Mouse (Mus musculus) cerebral cortex, adult 2 months (tissue): ENCODE results near the gene Muc13.

ENCODE experiments used
- WGBS: fragments of 180-500 bp; shearing (Covaris S2); methylation state at CpG from one replicate; pipeline ENCODE4 v1.1.7; 2018; 5-methylcytosine and 5-hydroxymethylcytosine counted together

Gene Muc13

DNA sequence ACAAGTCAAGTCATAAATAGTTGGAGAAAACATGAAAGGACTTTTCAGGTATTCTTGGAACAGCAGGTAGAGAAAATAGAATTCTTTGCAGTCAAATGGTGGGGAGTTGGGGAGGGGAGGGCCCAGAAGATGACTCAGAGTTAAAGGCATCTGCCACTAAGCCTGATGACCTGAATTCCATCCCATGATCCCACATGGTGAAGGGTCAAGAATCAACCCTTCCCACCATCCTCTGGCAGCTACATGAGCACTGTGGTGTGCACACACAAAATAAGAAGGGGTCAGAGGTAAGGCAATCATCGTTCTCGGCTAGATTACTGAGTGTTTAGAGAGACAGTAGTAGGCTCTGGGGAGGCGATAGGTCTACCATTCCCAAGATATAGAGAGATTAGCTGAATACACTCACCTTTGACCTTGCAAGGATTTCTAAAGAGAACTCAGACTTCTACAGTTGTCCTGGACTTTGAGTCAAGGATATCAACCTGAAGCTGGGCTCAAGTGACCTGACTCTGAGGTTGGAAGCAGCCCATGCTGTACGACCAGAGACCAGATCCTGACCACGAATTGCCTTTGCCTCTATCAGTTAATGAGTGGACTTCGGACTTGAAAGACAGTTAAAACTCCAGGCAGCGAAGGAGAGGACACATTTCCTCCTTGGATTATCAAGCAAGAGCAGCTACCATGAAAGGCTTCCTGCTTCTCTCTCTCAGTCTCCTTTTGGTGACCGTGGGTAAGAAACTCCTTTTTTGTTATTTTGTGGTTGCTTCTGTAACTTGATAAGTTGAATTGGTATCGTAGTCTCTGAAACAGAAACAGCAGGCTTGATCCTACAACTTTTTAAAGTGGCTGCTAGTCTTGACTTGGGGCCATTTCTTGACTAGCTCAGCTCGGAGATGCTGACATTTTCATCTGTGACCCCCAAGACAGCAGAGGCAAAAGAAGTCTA, at the start of gene Muc13:
Gene Muc13 (plus strand): TSS at position 192 of the 946 bp plus-strand sequence.
- WGBS: 92% methylated on average over 10 of the region's 10 CpGs

DNA sequence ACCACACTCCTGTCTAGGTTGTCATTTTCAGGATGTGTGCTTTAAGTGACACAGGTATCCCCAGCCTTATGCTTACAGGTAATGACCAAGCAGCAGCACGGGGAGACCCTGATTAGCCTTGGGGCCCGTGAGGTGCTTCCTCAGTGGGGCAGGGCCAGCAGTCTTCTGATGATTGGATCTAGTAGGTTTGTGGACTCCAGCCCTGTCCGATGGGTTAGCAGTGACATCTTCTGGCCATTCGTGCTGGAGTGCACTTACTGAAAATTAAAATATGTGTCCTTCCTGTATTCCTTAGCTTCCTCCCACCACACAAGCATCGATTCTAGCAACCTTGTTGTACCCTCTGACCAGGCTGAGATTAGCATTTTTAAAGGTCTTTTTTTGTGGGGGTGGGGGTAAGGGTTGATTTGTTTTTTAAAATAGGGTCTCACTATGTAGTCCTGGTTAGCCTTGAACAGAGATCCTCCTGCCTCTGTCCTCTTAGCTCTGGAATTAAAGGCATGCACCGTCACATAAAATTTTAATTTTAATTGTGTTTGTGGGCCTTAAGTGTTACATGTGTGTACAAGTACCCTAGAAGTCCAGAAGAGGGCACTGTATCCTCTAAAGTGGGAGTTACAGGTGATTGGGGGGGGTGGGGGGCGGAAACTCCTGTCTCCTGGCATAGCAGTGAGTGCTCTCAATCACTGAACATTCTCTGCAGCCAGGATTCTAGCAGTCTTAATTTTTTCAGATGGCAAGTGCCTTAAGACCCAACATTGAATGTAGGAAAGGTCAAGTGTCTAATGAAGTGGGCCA, 49.0 kb upstream of the Muc13 start:
- 52% methylated on average over 7 of the region's 7 CpGs for WGBS

DNA sequence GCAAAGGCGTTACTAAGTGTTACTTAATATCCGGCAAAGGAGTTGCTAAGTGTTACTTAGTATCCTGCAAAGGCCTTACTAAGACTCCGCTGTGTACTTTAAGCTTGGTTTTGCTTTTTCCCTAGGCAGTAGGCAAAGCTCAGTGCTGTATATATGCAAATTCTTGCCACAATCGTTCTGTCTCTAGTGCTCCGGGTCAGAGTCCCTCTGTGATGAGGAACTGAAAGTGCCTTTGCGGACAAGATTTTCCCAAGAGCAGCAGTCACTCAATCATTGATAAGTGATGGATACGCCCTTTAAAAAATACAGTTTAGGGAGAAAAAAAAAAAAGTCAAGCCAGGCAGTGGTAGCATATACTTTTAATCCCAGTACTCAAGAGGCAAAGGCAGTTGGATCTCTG, 48.4 kb upstream of the Muc13 start:
- WGBS: 82% methylated on average over 7 of the region's 7 CpGs

DNA sequence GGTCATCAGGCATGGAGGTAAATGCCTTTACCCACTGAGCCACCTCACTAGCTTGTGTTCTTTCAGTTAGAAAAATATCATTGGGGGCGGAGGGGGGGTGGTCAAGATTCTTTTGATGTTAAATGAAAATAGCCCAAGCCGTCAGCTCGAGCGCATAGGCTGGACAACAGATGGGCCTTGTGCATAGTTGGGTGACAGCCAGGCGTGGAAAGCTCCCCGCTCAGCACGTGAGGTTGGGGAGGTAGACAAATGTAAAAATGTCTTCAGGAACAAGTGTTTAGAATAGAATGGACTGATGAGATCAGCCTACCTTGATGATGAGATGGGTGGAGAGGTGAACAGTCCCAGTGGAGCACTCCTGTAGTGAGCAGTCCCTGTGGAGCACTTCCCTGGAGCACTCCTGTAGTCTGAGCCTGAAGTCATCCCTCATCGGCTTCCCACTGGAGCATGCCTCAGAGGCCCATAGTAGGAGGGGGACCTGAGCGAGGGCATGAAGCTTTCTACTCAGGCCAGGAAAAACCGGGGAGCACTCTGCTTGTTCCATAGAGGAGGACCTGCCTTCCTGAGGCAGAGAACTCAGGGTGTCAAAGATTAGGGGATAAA, 47.7 kb upstream of the Muc13 start:
- 57% methylated on average over 10 of the region's 10 CpGs for WGBS

DNA sequence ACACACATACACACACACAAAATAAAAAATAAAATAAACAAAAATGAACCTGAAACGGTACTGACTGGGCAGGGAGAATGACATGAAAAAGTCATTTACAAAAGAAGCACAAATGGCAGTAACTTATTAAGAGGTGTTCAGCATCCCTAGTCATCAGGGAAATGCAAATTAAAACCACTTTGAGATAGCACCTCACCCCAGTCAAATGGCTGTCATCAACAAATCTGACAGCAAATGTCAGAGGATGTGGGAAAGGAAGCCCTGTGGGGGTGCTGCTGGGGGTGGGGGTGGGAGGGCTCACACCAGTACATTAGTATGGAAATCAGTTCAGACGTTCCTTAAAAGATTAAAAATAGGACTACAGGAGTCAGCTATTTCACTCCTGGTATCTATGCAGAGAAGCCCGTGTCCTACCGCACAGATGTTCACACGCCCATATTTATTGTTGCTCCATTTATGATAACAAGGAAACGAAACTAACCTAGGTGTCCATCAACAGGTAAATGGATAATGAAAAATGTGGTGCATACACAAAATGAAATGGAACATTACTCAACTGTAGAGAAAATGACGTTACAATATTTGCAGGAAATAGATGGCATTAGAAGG, 46.4 kb upstream of the Muc13 start:
- 72% methylated on average over 7 of the region's 7 CpGs for WGBS

DNA sequence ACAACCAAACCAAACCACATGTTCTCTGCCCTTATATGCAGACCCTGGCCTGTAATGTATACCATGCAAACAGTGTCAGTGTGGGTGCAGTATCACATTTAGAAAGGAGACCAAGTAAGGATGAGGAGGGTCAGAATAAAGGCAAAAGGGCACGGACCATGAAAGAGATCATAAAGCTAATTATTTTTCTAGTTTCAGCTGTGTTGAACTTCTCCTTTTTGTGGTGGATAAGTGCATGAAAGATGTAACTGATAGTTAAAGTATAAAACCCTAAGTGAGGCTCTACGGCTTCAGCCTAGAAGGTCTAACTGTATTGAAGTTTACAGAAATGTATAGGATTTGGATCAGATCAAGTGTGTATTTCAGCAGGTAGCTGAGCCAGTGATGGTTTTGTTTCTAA, 45.8 kb upstream of the Muc13 start:
- 98% methylated on average over 2 of the region's 2 CpGs for whole genome bisulfite sequencing

DNA sequence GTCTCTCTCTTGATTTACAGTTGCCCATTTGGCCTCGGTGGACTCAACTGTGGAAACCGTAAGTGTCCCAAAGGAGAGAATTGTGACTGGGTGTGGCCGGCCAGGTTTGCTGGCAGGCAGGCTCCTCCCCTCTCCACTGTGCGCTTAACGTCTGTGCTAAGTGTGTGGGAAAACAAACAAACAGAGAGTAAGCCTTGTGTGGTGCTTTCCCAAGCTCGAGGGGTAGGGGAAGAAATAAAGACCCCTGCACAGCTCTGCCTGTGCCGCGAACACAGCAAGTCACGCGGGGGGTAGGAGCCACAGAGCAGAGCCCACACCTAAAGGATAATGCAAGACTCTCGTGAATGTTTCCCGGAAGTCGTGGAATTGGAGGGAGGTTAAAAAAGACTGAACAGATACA, 42.7 kb upstream of the Muc13 start:
- WGBS: 73% methylated on average over 13 of the region's 13 CpGs

DNA sequence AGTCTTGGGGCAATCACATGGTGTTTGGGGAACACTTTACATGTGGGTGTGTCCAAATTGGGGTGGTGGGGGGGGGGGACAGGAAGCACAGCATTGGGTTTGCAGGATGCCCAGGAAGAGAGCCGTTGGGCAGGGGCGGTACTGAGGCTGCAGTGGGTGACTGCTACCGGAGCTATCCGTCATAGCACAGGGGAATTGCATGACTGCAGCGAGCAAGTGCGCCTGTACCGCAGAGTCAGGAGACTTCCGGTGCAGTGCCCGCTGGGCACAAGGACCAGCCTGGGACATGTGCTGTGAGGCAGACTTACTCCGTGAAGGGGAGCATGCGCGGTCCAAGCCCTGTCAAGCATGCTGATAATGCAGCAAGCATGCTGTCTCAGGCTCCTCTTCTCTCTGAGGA, 42.2 kb upstream of the Muc13 start:
- 76% methylated on average over 12 of the region's 12 CpGs for WGBS

DNA sequence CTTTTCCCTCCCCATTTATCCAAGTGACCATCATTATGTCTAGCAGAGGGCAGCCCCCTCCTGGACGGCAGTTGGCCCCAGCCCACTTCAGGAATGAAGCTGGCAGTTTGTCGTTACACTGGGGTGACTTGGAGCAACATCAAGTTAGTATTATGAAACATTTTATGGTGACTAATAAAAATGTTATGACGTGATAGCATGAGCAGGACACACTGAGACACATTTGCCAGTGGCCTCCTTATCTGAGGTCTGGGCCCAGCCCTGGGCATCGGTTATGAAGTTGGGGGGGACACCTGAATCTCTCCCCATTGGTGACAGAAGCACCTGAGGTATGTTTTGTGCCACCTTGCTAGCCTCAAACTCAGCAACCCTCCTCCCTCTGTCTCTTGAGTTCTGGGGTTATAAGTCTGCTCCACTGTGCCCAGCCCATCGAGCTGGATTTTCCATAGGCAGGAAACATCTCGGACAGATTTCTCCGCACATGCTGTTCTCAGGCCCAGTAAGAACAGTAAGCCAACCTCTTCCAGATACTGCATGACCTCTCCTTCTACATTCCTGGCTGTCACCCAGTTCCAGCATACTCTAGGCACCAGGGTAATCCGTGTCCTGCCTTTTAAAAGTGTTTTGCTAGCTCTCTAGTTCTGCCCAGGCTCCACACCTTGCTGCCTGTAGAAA, 40.8 kb upstream of the Muc13 start:
- 89% methylated on average over 8 of the region's 8 CpGs for WGBS

DNA sequence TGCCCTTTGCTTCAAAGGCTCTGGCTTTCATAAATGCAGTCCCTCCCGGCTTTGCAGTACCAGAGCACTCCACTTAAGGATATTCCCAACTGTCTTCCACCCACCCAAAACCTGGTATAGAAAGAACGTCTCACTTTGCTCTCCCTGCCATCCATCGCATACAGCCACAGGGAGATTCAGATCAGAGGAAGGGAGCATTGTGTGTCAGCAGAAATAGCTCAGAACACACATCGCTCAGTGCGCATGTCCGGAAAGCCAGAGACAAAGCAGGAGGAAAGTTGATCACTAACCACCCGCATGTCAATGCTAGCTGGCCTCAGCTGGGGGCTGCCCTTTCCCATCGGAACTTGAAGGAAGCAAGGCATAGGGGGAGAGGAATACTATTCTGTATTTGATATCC, 38.5 kb upstream of the Muc13 start:
- WGBS: 44% methylated on average over 8 of the region's 8 CpGs

DNA sequence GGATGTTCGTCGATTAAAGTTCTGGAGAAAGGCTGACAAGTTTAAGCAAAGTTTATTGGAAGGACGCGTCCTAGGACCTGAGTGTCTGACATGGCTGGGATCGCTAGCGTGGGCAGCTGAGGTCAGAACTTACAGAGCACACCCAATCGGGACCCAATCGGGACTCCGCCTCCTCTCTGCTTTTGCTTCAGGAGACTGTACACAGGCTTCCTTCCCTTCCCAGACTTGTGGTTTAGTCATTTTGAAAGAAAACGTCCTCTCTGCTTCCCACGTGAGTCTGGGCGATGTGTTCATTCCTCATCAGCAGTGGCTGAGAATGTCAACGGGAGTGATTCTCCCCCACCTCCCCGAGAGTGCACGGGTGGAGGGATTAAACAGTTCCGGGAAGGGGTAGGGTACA, 37.9 kb upstream of the Muc13 start:
- WGBS: 47% methylated on average over 16 of the region's 16 CpGs

DNA sequence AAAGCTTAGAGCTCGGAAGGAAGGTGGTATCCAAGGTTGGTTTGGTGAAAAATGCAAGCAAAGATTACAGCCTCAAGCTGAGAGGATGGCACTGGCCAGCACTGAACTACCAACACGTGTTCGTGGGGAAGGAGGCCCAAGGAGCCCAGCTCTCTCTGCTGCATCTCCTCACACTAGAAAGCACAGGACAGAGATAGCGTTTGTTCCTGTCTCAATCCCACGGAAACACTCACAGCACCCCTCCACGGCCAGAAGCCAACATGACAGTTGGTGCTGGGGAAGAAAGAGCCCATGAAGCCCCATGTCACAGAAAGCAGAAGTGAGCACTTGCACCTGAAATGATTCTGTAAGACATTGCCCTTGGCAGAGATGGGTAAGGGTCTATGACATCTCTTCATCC, 37.4 kb upstream of the Muc13 start:
- 40% methylated on average over 6 of the region's 6 CpGs for WGBS

DNA sequence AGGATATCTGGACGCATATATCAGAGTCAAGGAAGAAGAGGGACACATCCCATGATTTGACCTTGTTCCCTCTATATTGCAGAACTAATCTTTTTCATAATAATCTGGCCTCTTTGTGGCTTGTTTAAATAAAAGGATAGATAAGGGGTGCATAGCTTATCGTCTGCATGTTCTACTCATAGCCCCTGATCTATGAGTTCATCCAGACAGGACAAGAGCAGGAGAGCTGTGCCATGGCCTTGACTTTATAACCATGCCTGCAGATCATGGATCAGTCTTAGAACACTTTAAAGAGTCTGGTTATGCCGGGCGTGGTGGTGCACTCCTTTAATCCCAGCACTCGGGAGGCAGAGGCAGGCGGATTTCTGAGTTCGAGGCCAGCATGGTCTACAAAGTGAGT, 34.6 kb upstream of the Muc13 start:
- 97% methylated on average over 7 of the region's 7 CpGs for WGBS

DNA sequence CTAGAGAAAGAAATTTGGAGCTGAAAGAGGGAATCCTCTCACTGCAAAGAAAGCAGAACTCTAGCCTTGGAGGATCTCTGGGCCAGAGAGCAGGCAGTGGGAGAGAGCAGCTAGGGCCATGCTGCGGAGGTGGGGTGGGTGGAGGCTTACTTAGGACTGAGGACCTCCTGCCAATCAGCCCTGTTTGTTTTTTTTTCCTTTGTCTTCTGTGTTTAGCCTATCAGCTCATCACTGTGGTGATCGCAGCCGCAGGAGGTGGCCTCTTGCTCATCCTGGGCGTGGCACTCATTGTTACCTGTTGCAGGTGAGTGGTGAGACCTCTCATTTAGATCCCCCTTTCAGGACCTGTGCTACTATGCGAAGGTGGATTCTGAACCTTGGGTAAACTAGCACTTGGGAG, 33.3 kb upstream of the Muc13 start:
- 66% methylated on average over 5 of the region's 5 CpGs for WGBS

DNA sequence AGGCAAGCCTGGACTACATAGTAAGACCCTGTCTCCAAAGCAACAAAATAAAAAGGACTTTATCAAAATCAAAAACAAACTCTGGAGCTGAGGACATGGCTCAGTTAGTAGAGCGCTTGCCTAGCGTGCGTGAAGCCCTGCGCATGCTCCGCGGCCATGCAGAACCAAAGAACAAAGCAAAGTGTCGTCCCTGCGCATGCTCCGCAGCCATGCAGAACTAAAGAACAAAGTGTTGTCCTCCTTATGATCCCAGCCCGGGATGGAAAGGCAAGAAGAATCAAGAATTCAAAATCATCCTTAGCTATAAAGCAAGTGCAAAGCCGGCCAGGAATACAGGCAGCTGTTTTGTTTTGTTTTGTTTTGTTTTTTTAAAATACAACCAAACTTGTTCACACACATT, 32.8 kb upstream of the Muc13 start:
- WGBS: 86% methylated on average over 11 of the region's 11 CpGs

DNA sequence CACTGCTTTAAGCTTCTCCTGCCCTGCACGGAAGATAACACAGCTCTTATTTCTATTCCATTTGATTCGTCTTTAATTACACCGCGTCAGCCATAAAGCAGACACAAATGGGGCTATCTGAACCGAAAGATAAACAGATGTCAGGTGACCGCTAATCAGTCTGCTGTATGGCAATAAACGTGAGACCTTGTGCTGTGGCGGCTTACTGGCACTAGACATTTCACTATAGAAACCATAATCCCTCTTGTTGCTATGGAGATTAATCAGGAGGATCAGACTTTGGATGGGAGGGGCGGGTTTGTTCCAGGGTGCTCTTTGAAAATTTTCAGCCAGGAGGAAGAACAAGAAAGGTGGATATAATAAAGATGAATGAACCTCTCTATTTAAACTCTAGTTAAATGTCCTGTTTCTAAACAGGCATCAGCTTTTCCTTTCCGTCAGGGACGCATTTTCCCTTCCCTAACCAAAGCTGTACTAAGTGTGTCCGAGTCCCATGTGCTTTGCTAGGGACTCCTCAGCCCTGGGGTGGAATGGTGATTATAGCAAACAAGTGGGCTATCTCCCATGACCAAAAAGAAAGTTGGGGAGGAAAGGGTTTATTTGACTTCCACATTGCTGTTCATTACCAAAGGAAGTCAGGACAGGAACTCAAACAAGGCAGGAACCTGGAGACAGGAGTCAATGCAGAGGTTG, 29.2 kb upstream of the Muc13 start:
- 46% methylated on average over 12 of the region's 12 CpGs for WGBS

DNA sequence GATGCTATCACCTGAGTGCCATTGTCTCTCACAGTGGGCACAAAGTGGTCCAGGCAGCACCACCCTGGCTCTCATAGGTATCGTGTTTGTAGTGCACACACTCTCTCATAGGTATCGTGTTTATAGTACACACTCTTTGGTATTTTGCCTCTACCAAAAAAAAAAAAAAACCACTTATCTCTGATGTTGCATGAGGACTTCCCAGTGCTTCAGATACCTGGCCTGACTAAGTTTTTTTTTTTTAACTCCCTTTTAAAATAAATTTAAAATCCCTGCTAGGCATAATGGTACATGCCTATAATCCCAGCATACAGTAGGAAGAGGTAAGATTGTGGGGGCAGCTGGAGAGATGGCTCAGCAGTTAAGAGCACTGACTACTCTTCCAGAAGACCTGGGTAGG, 28.4 kb upstream of the Muc13 start:
- 96% methylated on average over 2 of the region's 2 CpGs for WGBS

DNA sequence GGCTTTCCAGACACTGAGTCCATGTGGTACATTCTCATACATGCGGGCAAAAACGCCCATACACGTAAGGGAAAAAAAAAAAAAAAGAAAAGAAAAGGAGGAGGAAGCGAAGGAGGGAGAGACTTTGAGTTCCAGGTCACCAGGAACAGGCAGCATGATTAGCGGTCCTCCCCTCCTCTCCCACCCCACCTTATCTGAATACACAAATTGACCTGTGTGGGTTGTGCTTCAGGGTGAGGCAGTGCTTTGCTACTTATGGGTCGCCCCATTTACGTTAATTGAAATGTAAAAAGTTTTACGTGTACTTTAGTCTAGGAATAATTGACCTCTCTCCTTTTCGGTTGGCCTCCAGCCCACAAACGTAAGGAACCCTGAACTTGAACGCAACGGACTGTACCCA, 27.5 kb upstream of the Muc13 start:
- WGBS: 88% methylated on average over 12 of the region's 12 CpGs

DNA sequence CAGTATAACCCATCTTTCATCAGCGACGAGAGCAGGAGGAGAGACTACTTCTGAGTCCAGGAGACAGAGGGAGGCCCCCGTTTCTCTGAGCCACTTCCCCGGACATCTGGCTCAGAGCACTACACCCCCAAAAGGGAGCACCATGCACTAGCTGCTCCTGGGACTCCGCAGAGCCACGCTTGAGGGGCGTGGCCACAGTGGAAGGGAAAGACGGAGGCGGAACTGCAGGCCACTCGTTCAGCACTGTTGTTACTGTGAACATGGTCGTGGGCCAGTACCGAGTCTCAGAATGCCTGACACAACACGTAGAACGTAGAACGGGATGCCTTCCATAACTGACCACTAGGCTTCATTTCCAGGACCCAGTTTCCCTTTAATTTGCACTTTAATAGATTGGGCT, 27.1 kb upstream of the Muc13 start:
- 82% methylated on average over 15 of the region's 15 CpGs for WGBS

DNA sequence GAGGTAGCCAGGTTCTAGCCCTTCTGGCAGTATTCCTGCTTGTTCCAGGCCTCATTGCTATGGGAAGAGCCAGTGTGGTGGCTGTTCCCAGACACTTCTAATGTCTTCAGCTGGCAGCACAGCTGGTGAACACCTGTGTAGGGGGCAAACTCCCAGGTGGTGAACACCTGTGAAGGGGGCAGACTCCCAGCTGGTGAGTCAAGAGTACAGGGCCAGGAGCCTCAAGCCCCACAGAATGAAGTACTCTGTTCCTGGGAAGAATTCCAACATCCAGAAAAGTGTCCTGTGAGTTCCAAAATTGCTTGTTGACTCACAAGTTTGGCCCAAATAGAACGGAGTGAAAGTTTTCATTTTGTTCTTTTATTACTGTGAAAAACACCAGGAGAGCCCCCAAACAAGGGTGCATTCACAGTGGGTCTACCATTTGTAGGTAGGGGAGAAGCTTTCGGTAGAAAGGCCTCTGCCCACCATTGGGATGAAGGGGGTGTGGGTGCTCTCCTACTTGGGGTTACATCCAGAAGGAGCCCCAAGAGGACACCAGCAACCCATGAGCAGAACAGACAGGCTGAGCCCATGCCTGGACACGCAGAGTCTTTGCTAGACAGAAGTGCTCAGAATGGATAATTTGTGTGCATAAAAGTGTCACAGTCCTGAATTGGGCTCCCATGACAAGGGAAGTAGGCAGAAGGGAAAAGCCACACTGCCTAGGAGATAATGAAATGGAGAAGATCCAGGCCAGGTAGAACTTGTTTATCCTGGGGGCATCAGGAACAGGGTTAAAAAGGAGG, 25.2 kb upstream of the Muc13 start:
- 56% methylated on average over 3 of the region's 3 CpGs for WGBS
